Mouse (Mus musculus) left cerebral cortex, postnatal 10 days (tissue): ENCODE measurements around the gene Kctd8. TPM values are rescaled to one million over a fixed set of nuclear protein-coding genes. Genes with fewer than 3 reads are reported as not detected.
"Not testable (repeated sequence)": the region's sequence is repeated elsewhere in the genome, so short reads cannot be mapped to it uniquely, and the experiment has no call there.

Source experiments
- DNase-seq, 2 experiments: peaks; one replicate each; pipeline ENCODE4 v3.0.0; 2021 to 2022; ENCODE audit warnings: low spot score in 2 of 2, mixed read lengths in 1 of 2; ENCODE audit errors: extremely low spot score in 1 of 2
- intact Hi-C: fragments of 180-260 bp; cut with DNase I; formaldehyde crosslinking; loops from one replicate; pipeline ENCODE4 v1.15.1; 2025
- total RNA-seq, 2 experiments: library from RNA; stranded (reverse); gene quantifications; 2 replicates each; pipeline ENCODE4 v1.2.3; 2021

Gene Kctd8
- total RNA-seq, result 1 to 10 TPM; 7.1 to 9.3 TPM

DNA sequence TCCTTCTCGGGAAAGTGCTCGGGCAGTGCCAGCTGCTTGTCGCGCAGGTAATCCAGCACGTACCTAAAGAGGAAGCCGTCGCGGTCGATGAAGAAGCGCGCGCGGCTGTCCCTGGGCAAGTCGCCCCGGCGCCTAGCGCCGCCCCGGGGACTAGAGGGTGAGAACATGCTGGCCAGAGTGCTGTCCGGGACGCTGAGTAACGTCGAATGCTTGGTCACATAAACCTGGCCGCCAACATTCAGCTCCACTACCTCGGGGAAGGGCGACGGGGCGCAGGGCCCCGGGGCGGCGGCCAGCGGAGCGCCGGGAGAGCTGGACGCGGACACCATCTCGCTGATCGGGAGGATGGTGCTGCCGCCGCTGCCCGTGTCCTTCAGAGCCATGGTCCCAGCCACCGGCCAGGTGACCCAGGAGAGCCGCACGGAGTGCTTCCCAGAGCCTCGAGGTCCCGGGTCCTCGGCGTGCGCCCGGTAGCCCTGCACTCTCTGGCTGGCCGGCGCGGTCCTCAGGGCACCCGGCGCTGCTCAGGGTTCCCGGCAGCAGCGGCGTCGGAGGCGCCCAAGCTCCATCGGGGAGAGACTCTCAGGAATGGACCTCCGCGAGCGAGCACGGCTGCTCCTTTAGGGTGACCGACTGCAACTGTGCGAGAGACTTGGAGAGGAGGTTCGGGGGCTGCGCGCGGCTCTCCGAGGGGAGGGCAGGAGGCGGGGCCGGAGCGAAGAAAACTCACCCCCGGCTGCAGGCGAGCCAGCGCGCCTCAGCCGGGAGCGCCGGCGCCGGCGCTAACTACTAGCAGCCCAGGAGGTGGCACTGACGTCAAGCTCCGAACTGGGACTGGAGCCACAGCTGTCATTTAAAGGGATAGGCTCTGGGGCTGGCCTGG lies at the start of gene Kctd8:
Kctd8 (minus strand) TSS at position 761 of the 883 bp plus-strand sequence.
- intact Hi-C loops, result loop anchor here (5.0 to 10.0 kb wide), 2 partner anchors 181 to 1086 kb away; no protein-coding TSS in a partner anchor

DNA sequence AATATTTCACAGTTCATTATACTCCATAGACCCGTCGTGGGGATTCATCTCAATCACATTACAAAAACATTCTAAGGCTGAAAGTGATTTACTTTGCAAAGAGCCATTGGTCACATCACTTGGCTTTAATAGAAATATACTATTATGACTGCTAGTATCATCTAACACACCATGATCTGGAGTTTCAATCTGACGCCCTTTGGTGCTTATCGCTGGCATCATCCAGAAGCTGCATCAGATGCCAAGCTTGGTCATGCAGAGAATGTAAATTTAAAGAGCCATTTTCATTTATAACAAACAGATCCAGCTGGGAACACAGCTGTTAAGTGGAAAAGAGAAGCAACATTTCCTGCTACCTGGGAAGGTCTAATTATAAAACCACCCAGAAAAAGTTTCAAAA lies 37.6 kb upstream of the Kctd8 start:
- intact Hi-C loops, result no loop called here
- no peak for DNase-seq

More for the DNA sequence above, at the start of gene Kctd8:
- peak; percentile 67 to 69 for DNase-seq

DNA sequence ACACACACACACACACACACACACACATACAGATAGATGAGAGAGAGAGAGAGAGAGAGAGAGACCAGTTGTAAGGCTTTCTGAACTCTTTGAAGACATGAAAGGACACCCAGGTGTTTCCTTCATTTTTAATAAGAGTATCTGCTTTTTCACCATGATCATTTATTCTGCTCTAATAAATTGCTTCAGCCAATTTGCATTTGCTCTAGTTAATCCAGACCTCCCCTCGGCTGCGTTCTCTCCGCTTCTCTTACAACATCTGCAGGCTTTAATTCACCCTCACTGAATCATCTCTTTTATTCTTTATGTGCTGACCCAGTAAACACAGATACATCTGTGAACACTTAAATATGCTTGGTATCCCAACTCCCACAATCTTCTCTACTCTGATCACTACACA lies 9.1 kb upstream of the Kctd8 start:
- DNase-seq, result no peak
- intact Hi-C loops, result no loop called here

DNA sequence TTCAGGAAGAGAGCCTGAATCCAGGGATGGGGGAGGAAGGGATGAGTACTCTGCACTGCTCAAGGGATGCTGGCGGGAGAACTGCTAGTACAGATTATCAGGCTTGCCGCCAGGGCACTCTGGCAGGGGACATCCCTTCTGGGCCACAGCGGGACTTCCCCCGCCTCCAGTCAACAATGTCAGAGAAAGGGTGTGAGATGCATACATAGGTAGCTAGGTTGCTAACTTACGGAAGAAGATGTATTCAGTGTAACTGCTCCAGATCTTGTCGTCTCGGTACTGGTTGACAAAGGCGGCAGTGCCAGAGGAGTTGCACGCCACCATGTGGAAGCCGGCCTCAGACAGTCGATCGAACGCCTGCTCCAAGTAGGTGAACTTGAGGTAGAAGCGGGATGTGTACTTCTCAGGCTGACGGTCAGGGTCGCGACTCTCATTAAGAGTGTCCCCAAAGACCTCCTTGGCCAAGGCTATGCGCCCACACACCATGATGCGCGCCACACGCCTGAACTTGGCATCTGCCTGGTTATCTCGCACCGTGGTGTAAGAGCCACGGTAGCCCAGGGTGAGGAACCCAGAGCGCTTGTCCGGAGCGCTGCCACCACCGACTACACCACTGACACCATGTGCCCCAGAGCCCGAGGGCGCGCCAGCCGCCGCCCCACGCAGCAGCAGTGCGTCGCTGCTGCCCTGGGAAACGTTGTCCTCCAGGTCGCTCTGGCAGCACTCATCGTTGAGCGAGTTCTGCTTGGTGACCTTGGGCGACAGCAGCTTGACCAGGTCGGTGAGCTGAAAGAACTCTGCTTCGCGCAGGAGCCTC lies 1.2 kb downstream of the Kctd8 start:
- intact Hi-C loops, result loop anchor here (5.0 to 10.0 kb wide), 2 partner anchors 182 to 1086 kb away; no protein-coding TSS in a partner anchor
- peak; percentile 40 to 46 for DNase-seq

DNA sequence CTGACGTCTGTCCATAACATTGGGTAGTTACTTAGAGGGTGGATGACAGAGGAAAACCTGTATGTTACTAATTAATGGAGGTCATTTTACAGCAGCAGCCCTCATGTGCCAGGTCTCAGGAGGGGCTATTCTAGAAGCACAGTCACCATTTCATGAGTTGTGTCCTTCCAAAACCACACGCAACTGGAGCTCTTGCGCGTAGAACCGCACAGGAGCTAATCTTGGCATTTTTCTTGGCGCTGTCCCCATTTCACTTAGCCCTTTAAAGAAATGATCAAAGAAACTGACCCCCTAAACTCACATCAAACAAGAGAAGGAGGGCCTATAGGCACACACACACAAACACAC lies 1.9 kb downstream of the Kctd8 start:
- intact Hi-C loops, result no loop called here
- no peak for DNase-seq

DNA sequence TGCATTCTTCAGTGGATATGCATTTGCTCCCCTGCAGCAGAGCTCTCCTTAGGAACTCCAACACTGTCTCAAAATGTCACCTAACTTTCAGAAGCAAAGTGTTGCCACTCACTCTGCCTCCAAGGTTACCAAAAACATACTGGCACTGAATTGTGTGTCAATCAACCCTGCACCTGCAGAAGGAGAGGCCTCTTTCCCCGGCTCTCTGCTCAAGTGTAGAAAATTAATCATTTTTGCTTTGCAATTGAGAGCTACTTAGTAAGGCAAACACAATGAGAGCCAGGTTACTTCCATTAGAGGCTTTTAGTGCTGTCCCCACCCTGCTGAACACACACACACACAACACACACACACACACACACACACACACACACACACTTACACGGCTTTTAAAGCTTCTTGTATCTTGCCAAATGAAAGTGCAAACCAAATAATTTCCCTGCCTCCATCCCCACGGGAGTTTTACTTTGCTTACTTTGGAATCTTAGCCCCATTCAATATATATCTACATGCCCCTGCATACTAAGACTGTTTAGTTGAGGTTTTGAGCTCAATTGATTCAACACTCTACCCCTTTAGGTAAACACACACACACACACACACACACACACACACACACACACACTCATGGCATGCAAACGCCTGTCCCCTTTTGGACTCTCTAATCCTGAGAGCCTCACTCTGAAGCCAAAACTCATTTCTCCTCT lies 2.4 kb downstream of the Kctd8 start:
- DNase-seq, result no peak
- intact Hi-C loops, result no loop called here

DNA sequence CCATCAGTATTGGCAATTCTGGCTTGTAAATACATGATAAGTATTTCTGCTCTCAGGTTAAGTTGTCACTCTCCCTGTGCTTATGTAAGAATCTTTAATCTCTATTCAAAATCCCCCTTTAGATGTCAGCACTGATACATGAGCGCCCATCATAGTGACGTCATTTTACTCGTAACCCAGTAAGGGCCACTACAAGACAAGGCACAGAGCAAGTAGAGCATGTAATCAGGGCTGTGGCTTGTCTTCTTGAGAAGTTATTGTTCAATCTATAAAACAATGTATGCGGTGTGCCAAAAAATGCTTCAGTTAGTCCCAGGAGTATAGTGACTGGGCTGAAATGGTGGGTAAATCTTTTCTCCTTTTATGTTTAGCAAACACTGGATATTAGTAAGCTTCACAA lies 13.9 kb downstream of the Kctd8 start:
- DNase-seq, result no peak
- intact Hi-C loops, result no loop called here

DNA sequence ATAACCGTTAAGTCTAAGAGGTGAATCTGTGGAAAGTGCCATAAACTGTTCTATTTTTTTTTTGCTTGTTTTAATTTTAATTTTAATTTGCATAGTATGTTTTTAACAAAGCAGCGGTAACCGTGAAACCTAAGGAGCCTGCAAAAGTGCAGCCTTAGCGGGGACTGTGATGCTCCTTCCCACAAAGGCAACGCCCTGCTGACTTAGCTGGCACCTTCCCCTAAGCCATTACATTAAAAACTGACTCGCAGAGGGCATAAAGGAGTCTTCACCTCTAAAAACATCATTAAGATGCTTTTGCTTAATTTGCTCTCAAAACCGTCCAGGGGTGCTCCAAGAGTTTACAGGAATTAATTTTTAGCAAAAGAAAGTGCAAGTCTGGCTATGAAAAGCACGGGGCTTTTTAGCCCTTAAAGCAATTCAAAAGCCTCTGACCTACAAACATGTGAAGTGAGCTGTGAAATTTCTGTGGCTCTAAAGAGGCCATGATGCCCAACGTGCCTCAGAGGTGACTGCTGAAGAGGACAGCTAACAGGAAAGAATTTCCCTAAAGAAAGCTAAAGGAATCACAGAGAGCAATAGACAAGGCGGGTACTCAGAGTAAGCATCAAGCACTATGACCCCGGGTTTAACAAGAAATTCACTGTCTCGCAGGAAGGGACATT lies 16.8 kb downstream of the Kctd8 start:
- intact Hi-C loops, result no loop called here
- no peak for DNase-seq

DNA sequence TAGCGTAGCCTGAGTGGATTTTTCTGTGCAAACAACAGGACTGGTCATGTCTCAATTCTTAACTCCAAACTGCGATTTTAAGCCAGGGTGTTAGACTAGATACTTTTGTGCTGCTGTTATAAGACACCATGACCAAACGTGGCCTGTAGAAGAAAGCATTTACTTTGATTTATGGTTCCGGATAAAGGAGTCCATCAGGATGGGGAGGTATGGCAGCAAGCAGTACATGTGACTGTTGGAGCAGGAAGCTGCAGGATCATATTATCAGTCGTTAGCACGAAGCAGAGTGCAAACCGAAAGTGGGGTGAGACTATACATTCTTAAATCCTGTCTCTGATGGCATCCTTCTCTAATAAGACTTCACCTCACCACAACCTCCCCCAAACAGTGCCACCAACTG lies 28.9 kb downstream of the Kctd8 start:
- intact Hi-C loops, result no loop called here

DNA sequence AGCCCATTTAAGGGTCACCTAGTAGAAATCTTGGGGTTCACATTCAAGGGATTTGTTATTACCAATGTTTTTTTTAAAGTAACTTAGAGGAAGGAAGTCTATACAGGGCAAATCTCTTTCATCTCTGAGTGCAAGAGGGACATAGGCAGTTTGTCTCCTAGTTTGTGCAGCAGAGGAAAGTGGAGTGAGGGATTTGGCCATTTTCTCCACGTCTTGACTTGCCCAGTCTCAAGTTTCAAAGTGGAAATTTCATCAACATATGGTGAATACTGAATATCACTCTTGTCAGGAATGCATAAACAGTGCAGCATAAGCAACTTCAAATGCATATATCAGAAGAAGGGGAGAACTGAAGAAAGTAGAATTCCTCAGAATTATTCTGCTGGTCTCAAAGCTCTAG lies 39.8 kb downstream of the Kctd8 start:
- intact Hi-C loops, result no loop called here
- DNase-seq, result no peak

More for the DNA sequence above, 28.9 kb downstream of the Kctd8 start:
- no peak for DNase-seq

DNA sequence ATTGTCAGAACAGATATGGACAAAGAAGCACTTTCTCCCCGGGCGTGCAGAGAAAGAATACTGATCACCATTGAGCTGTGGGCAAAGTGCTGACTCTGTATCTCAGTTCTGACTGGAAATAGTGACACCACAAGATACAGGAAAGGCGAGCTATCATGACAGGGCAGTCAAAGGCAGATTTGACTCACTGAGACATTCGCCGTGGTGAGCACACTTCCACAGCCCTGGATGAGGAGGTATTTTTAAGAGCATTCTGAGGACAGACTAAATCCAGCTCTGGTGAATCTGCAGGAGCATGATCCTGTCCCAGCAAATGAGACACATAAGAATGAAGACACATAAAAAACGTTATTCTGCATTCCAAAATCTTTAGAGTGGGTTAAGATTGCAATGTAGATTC lies 49.1 kb downstream of the Kctd8 start:
- intact Hi-C loops, result no loop called here
- DNase-seq, result peak in 1 of 2 experiments; percentile 1

DNA sequence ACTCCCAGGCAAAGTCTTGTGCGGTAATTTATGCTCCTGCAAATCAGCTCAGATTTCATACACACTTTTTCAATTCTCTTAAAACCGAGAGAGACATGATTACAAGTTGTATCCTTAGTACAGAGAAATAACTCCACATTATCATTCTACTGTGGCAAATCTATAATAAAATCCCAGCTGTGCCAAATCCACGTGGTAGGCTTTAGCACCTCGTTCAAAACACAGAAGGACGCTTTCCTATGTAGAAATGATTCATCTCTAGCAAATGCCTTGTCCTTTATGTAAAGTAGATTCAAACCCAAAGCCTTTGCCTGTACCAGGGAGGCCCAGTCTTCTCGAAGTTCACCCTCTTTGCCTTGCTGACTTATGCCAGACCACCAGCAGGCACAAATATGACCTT lies 57.1 kb downstream of the Kctd8 start:
- intact Hi-C loops, result no loop called here
- peak in 1 of 2 experiments; percentile 2 for DNase-seq

DNA sequence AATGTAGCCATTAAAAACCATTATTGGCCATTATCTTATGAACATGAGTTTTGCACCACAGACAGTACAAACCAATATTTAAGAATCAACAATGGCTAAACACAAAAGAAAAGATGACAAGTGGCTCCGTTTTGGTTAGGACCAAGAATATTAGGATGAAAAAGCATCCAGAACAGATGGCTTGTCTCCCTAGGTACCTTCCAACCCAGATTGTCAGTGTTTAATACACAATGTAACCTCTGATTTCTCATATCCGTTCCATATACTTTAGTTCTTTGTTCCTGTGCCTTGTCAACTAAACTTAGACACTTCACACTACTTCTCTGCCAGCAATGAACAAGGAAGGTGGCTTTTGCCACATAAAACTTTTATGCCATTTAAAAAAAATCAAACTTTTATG lies 89.1 kb downstream of the Kctd8 start:
- DNase-seq, result no peak
- intact Hi-C loops, result no loop called here

DNA sequence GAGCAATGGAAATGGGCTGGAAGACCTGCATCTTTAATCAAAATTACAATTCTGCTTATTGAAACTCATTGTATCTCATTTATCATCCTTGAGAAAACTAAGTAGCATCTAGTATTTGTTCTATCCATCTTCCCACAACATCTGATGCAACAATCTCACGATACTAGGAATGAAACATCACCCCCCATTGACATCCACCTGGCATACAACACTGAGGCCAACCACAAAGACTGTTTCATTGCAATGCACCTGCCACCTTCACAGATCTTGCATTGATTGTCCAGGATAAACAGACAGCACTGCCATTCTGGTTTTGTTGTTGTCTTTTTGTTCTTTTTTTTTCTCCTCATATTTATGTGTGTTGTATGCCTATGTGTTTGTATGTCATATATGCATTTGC lies 99.5 kb downstream of the Kctd8 start:
- no peak for DNase-seq
- intact Hi-C loops, result no loop called here

DNA sequence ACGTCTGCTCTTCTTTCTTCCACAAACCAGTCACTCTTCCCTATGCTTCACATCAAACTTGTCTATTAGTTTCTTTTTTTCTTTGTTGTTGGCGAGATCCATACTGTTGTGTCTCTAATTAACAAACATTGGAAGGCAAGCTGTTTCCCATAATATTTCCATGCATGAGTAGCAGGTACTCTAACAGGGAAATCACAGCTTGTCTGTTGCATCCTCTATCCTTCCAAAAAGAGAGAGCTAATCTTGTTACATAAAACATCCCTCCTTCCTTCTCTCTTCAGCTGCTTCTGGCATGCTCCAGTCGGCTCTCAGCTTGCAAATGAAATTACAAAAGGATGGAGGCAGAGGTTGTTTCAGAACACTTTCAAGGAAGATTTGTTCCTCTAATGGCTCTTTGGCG lies 107.9 kb downstream of the Kctd8 start:
- peak in 1 of 2 experiments; percentile 5 for DNase-seq
- intact Hi-C loops, result no loop called here

DNA sequence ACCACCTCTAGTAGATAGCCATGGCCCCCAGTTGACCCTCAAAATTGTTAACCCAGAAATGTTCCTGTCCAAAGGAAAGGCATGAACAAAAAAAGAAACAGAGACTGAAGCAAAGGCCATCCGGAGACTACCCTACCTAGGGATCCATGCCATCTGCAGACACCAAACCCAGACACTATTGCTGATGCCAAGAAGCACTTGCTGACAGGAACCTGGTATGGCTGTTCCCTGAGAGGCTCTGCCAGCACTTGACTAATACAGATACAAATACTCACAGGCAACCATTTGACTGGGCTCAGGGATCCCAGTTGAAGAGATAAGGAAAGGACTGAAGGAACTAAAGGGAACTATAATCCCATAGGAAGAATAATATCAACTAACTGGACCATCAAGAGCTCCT lies 109.8 kb downstream of the Kctd8 start:
- intact Hi-C loops, DNase-seq: not testable (repeated sequence)

DNA sequence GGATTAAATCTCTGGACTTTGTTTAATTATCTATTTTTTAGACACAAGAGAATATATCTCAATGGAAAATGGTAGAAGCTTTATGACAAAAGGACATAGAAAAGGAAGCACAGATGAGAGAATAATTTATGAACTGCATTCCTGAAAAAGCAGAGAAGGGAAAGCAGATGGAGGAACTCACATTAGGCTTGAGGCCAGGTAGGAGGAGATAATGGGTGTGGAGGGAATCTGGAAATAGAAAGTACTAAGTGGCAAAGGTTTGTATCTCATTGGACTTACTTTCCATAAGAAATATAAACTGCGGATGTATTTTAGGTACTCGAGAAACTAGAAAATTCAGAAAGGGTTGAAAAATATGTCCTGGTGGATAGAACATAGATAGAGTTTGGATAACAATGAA lies 114.3 kb downstream of the Kctd8 start:
- intact Hi-C loops, result no loop called here
- DNase-seq, result no peak

DNA sequence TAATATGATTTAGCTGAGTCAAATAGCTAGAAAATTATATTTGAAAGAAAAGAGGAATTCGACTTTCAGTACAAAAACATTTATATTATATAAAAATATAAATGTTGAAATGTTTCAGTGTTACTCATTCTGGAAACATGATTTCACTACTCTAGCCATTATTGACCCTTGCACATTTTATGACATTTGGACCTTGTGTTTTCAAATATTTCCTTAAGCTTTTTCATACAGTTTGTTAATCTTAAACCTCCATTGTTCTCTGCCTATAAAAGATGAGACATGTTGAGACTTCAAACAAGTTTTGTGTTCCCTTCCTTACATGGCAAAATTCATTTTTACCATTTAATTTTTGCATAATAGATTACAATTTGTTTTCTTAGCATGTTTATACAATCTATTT lies 118.9 kb downstream of the Kctd8 start:
- no peak for DNase-seq
- intact Hi-C loops, result no loop called here

DNA sequence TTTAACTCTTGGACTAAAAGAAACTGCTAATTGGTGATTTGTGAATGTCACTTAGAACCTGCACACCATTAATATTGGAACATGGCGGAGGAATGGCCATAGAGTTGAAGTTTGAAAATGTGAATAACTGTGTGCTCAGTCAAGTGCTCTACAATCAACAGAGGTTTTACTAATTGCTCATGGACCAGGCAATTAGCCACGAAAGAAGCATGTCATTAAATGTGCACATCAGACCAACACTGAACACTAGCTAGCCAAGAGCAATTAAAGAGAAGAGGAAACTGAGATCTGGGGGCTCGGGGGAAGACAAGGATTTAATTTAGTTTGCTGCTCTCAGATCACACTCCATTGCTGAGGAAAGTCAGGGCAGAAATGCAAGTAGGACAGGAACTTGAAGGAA lies 126.3 kb downstream of the Kctd8 start:
- no peak for DNase-seq

More for the DNA sequence above, 126.3 kb downstream of the Kctd8 start:
- intact Hi-C loops, result no loop called here
